Mouse (Mus musculus): ENCODE measurements around the gene Pld1. TPM values are rescaled to one million over a fixed set of nuclear protein-coding genes. Genes with fewer than 3 reads are reported as not detected.

The Pld1 gene
- polyA plus RNA-seq, 1 experiment, result not detected

DNA sequence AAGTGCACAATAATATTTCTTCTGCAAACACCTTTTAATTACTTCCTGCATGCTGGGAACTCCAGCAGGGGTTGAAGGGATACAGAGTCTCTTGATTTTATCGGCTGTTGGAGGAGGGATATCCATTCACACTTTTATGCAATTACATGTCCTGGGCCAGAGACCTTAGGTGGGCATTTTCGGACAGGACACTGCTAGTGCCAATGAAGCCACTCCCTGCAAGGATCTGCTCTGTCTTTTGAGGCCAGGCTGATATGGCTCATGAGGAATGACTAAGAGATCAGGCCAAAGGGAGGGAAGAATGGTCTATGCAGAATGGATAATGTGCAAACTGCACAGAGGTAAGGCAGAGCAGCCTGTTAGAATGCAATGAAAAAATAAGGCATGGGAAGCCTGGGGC is 145.8 kb downstream of the Pld1 start:
- no peaks in the 10 kb centered on the region for H3K27me3 ChIP-seq (ENCODE audit: control insufficient read depth)
- H3K36me3 ChIP-seq (ENCODE audit: control insufficient read depth), result no peaks in the 10 kb centered on the region
- H3K4me3 ChIP-seq (replicated peaks), result no peak overlapping the region

DNA sequence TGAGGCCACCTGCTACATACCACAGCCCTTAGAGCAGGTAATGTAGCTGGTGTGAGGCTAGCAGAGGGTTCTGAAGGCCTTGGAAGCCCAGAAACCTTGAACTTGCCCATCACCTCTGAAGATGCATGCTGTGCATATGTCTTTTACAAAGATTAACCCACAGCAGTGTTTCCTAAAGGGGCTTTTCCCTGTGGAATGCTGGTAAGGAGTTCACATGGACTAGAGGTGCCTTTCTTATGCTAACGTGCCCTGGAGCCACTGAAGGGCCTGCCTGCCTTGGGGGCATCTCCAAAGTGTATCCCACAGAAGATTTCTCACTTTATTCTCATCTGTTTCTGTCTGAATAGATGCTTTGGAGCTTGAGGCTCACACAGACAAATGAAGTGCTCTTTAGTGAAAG is 152.8 kb downstream of the Pld1 start:
- Histone ChIP-seq H3K4me1 (ENCODE audit: control insufficient read depth) (no peaks in the 10 kb centered on the region), H3K36me3 (ENCODE audit: control insufficient read depth) (no peaks in the 10 kb centered on the region; the same call in 1 of the 2 replicates), H3K4me3 (replicated peaks) (no peak overlapping the region), H3K9me3 (ENCODE audit: control insufficient read depth, low read length) (no peaks in the 10 kb centered on the region), H3K27me3 (ENCODE audit: control insufficient read depth) (no peaks in the 10 kb centered on the region)
- TF ChIP-seq TAL1 (IDR thresholded peaks at IDR 0.05; ENCODE audit: low read length) (no peak), GATA1 (IDR thresholded peaks at IDR 0.05; ENCODE audit: low read length) (no peak)

More for the DNA sequence above, 145.8 kb downstream of the Pld1 start:
- no peak for TF ChIP-seq GATA1 (IDR thresholded peaks at IDR 0.05; ENCODE audit: low read length)
- H3K4me1 ChIP-seq (ENCODE audit: control insufficient read depth), result no peaks in the 10 kb centered on the region
- H3K9me3 ChIP-seq (ENCODE audit: control insufficient read depth, low read length), result no peaks in the 10 kb centered on the region

- no peaks in the 10 kb centered on the region for H3K4me1 ChIP-seq (ENCODE audit: control insufficient read depth)
- no peak overlapping the region for H3K4me3 ChIP-seq (replicated peaks)
- TF ChIP-seq GATA1 (IDR thresholded peaks at IDR 0.05; ENCODE audit: low read length), result no peak
- TF ChIP-seq TAL1 (IDR thresholded peaks at IDR 0.05; ENCODE audit: low read length), result no peak
- H3K27me3 ChIP-seq (ENCODE audit: control insufficient read depth), result no peaks in the 10 kb centered on the region
- H3K36me3 ChIP-seq (ENCODE audit: control insufficient read depth), result no peaks in the 10 kb centered on the region; the same call in 1 of the 2 replicates
- H3K9me3 ChIP-seq (ENCODE audit: control insufficient read depth, low read length), result no peaks in the 10 kb centered on the region
Measured at GRCm38 (mm10) chr3:28091741-28092140, 153.2 kb downstream of the Pld1 start.

DNA sequence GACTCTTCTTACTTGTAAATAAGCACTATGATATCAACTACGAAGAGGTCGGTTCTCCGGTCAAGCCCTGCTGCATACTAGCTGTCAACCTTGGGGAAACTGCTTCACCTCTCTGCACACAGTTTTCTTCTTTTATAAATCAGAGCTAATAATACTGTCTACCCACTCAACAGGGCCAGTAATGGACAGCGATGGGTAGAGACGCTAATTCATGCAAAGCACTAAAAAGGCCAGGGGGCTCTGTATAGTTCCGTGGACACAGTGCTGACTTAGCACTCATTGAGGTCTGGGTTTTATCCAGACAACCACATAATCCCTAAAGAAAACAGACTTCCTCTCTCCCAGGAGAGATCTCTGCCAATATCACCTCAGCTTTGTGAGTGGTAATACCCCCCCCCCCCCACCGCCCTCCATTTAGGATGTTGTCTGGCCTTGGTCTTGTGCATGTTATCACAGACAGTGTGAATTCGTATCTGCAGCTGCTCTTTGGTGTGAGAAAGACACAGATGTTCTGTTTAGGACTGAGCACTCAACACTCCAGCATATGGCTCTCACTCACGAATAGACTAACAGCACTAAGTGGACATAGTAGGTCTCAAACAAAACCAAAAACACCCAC is 155.3 kb downstream of the Pld1 start:
- Histone ChIP-seq H3K9me3 (ENCODE audit: control insufficient read depth, low read length) (no peaks in the 10 kb centered on the region), H3K4me1 (ENCODE audit: control insufficient read depth) (no peaks in the 10 kb centered on the region), H3K27me3 (ENCODE audit: control insufficient read depth) (no peaks in the 10 kb centered on the region), H3K36me3 (ENCODE audit: control insufficient read depth) (no peaks in the 10 kb centered on the region; the same call in 1 of the 2 replicates), H3K4me3 (replicated peaks) (no peak overlapping the region)
- no peak for TF ChIP-seq GATA1 (IDR thresholded peaks at IDR 0.05; ENCODE audit: low read length)
- no peak for TF ChIP-seq TAL1 (IDR thresholded peaks at IDR 0.05; ENCODE audit: low read length)

DNA sequence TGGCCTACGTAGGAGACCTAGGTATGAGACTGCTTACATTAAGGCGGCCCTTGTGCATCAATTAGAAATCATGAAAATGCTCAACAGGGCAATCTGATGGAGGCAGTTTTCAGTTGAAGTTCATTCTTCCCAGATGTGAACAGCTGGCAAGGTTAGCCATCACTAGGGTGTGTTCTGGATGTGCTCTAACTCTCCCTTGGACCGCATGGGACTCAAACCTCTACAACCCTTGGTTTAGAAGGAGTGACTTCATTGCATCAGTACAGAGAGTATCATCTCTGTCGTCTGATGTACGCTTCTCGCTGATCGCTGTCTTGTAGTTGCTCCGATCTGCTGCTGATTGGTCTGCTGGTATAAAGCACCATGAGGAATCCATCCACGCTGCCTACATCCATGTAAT is 157.0 kb downstream of the Pld1 start:
- Histone ChIP-seq H3K9me3 (ENCODE audit: control insufficient read depth, low read length) (no peaks in the 10 kb centered on the region), H3K36me3 (ENCODE audit: control insufficient read depth) (no peaks in the 10 kb centered on the region; the same call in 1 of the 2 replicates), H3K4me3 (replicated peaks) (no peak overlapping the region), H3K27me3 (ENCODE audit: control insufficient read depth) (no peaks in the 10 kb centered on the region), H3K4me1 (ENCODE audit: control insufficient read depth) (no peaks in the 10 kb centered on the region)
- TF ChIP-seq GATA1 (IDR thresholded peaks at IDR 0.05; ENCODE audit: low read length) (no peak), TAL1 (IDR thresholded peaks at IDR 0.05; ENCODE audit: low read length) (no peak)

- H3K4me3 ChIP-seq (replicated peaks), result no peak overlapping the region
- no peaks in the 10 kb centered on the region; the same call in 1 of the 2 replicates for H3K36me3 ChIP-seq (ENCODE audit: control insufficient read depth)
- no peak for TF ChIP-seq GATA1 (IDR thresholded peaks at IDR 0.05; ENCODE audit: low read length)
- no peak for TF ChIP-seq TAL1 (IDR thresholded peaks at IDR 0.05; ENCODE audit: low read length)
- no peaks in the 10 kb centered on the region for H3K4me1 ChIP-seq (ENCODE audit: control insufficient read depth)
- H3K27me3 ChIP-seq (ENCODE audit: control insufficient read depth), result no peaks in the 10 kb centered on the region
- H3K9me3 ChIP-seq (ENCODE audit: control insufficient read depth, low read length), result no peaks in the 10 kb centered on the region
Measured at GRCm38 (mm10) chr3:28099175-28099574, 160.7 kb downstream of the Pld1 start.

GRCm38 (mm10) chr3:28104992-28105391 is 166.5 kb downstream of the Pld1 start:
- Histone ChIP-seq H3K4me1 (ENCODE audit: control insufficient read depth) (no peaks in the 10 kb centered on the region), H3K36me3 (ENCODE audit: control insufficient read depth) (no peaks in the 10 kb centered on the region; the same call in 1 of the 2 replicates), H3K9me3 (ENCODE audit: control insufficient read depth, low read length) (no peaks in the 10 kb centered on the region), H3K27me3 (ENCODE audit: control insufficient read depth) (no peaks in the 10 kb centered on the region), H3K4me3 (replicated peaks) (no peak overlapping the region)
- TF ChIP-seq GATA1 (IDR thresholded peaks at IDR 0.05; ENCODE audit: low read length) (no peak), TAL1 (IDR thresholded peaks at IDR 0.05; ENCODE audit: low read length) (no peak)

- Histone ChIP-seq H3K4me3 (replicated peaks) (no peak overlapping the region), H3K27me3 (ENCODE audit: control insufficient read depth) (no peaks in the 10 kb centered on the region), H3K36me3 (ENCODE audit: control insufficient read depth) (no peaks in the 10 kb centered on the region; the same call in 1 of the 2 replicates), H3K4me1 (ENCODE audit: control insufficient read depth) (no peaks in the 10 kb centered on the region), H3K9me3 (ENCODE audit: control insufficient read depth, low read length) (no peaks in the 10 kb centered on the region)
- TF ChIP-seq TAL1 (IDR thresholded peaks at IDR 0.05; ENCODE audit: low read length) (no peak), GATA1 (IDR thresholded peaks at IDR 0.05; ENCODE audit: low read length) (no peak)
Measured at GRCm38 (mm10) chr3:28107446-28108004, 169.0 kb downstream of the Pld1 start.

GRCm38 (mm10) chr3:28111516-28111915 is 173.0 kb downstream of the Pld1 start:
- H3K4me3 ChIP-seq (replicated peaks), result no peak overlapping the region
- H3K9me3 ChIP-seq (ENCODE audit: control insufficient read depth, low read length), result no peaks in the 10 kb centered on the region
- no peaks in the 10 kb centered on the region for H3K4me1 ChIP-seq (ENCODE audit: control insufficient read depth)
- H3K27me3 ChIP-seq (ENCODE audit: control insufficient read depth), result no peaks in the 10 kb centered on the region
- TF ChIP-seq GATA1 (IDR thresholded peaks at IDR 0.05; ENCODE audit: low read length) (no peak), TAL1 (IDR thresholded peaks at IDR 0.05; ENCODE audit: low read length) (no peak)
- H3K36me3 ChIP-seq (ENCODE audit: control insufficient read depth), result no peaks in the 10 kb centered on the region; the same call in 1 of the 2 replicates
